Mouse (Mus musculus): ENCODE measurements around the gene S100a5. TPM values are rescaled to one million over a fixed set of nuclear protein-coding genes. Genes with fewer than 3 reads are reported as not detected.

S100a5 gene
- not detected in 2 replicates for total RNA-seq (2017)

- no peak for ATAC-seq (ENCODE audit: extremely low read depth, insufficient number of reproducible peaks, low FRiP score, poor library complexity, severe bottlenecking)
Measured at GRCm38 (mm10) chr3:90608223-90608622, at the start of gene S100a5. Gene S100a5, plus strand, starts transcription at chr3:90608523.

GRCm38 (mm10) chr3:90560008-90560628 lies 48.2 kb upstream of the S100a5 start, which contains the start of gene S100a3:
Gene S100a3, plus strand, starts transcription at chr3:90560578.
- no peak for ATAC-seq (ENCODE audit: extremely low read depth, insufficient number of reproducible peaks, low FRiP score, poor library complexity, severe bottlenecking)

DNA sequence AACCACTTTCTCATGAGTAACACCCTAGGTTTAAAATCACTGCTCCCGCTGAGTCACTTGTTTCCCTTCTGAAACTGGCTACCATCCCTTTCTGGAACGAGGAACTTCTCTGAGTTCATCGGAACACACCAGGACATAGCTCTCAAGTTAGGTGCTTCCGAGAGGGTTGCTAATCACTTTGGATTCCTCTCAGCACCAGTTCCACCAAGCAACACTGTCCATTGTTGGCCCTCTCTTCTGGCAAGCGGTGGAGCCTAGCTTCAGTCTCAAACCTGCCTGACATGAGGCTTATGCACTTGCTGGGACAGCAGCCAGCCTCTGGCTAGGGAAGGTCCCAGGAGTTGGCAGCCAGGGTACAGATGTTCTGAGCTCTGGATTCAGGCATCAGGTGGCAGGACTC lies 33.6 kb upstream of the S100a5 start:
- ATAC-seq (ENCODE audit: extremely low read depth, insufficient number of reproducible peaks, low FRiP score, poor library complexity, severe bottlenecking), result no peak

GRCm38 (mm10) chr3:90575320-90575719 lies 33.0 kb upstream of the S100a5 start:
- no peak for ATAC-seq (ENCODE audit: extremely low read depth, insufficient number of reproducible peaks, low FRiP score, poor library complexity, severe bottlenecking)

- no peak for ATAC-seq (ENCODE audit: extremely low read depth, insufficient number of reproducible peaks, low FRiP score, poor library complexity, severe bottlenecking)
Measured at GRCm38 (mm10) chr3:90576351-90577001, 31.8 kb upstream of the S100a5 start.

GRCm38 (mm10) chr3:90579433-90579832 lies 28.9 kb upstream of the S100a5 start:
- no peak for ATAC-seq (ENCODE audit: extremely low read depth, insufficient number of reproducible peaks, low FRiP score, poor library complexity, severe bottlenecking)

- ATAC-seq (ENCODE audit: extremely low read depth, insufficient number of reproducible peaks, low FRiP score, poor library complexity, severe bottlenecking), result no peak
Measured at GRCm38 (mm10) chr3:90581141-90581540, 27.2 kb upstream of the S100a5 start.

DNA sequence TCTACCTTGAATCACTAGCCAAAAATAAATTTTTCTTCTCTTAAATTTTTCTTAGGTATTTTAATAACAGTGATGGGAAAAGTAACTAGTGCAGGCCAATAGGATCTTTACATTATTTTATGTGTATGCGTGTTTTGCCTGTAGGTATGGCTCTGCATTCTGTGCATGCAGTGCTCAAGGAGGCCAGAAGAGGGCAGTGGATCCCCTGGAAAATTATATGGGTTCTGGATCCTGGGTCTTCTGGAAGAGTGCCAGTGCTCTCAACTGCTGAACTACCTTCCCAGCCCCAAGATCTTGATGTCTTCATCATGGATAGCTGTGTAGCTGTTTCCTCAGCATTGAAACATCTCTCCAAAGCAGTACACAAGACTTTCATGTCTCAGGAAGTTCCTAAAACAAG lies 26.2 kb upstream of the S100a5 start:
- no peak for ATAC-seq (ENCODE audit: extremely low read depth, insufficient number of reproducible peaks, low FRiP score, poor library complexity, severe bottlenecking)

DNA sequence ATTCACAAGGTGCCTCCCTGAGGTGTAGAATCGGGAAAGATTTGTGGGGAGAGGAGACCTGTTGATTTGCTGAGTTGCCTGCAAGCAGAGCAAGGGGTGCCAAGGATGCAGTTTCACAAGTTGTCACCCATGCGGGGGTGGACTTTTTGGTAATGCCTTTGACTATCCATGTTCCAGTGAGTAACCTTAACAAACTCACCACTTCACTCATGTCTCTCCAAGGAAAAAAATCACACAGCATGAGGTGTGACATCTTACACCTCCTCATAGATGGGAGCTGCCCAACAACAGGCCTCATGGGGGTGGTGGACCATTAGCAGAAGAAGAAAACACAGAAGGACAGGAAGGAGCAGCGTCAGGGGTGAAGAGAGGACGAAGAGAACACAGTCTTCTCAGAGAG lies 25.8 kb upstream of the S100a5 start:
- ATAC-seq (ENCODE audit: extremely low read depth, insufficient number of reproducible peaks, low FRiP score, poor library complexity, severe bottlenecking), result no peak

DNA sequence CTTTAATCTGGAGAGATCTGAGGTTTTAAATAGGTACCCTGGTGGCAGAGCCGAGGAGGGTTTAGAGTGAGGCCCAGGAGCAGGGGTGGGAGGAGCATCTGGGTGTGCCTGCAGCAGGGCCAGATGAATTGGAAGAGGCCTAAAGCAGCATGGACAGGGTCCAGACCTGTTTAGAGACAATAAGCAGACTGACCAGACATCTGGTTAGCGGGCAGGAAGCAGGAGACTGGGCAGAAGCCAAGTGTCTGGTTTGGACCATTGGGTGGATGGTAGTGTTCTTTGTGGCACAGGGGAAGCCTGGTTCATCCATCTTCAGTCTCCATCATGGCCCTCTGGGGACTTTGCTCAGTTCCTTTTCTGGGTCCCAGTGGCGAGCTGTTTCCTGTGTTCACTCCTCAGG lies 24.4 kb upstream of the S100a5 start:
- no peak for ATAC-seq (ENCODE audit: extremely low read depth, insufficient number of reproducible peaks, low FRiP score, poor library complexity, severe bottlenecking)

GRCm38 (mm10) chr3:90585595-90585994 lies 22.7 kb upstream of the S100a5 start:
- ATAC-seq (ENCODE audit: extremely low read depth, insufficient number of reproducible peaks, low FRiP score, poor library complexity, severe bottlenecking), result peak; percentile 52

DNA sequence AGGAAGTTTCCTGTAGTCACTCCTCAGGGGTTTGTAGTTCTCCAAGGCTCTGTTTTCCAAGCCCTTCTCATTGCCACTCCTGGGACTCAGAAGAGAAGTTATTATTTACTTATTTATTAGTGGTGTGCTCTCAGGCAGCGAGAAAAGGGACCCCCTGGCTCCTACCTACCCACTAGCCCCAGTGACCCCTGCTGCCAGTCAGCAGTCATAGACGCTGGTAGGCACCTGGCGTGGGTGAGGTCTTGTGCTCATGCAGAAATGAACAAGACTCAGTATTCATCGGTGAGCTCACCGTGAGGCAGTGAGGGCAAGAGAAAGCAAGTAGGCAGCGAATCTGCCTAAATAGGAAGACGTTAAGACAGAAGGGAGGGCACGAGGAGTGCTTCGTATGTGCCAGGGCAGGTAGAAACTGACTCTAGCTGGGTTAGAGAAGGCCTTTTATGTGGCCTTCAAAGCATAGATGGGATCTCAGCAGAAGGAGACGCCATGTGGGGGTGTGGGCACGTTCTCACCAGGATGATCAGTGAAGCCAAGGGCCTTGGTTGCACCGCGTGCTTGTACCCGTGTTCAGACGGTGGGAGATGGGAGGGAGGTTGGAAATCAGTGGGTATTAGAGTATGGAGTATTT lies 22.2 kb upstream of the S100a5 start:
- ATAC-seq (ENCODE audit: extremely low read depth, insufficient number of reproducible peaks, low FRiP score, poor library complexity, severe bottlenecking), result no peak

GRCm38 (mm10) chr3:90586906-90587305 lies 21.4 kb upstream of the S100a5 start:
- peak; percentile 83 for ATAC-seq (ENCODE audit: extremely low read depth, insufficient number of reproducible peaks, low FRiP score, poor library complexity, severe bottlenecking)

GRCm38 (mm10) chr3:90587361-90588101 lies 20.8 kb upstream of the S100a5 start:
- ATAC-seq (ENCODE audit: extremely low read depth, insufficient number of reproducible peaks, low FRiP score, poor library complexity, severe bottlenecking), result no peak

- peak; percentile 23; the same call in 1 of the 2 replicates for ATAC-seq (ENCODE audit: extremely low read depth, insufficient number of reproducible peaks, low FRiP score, poor library complexity, severe bottlenecking)
Measured at GRCm38 (mm10) chr3:90589390-90589789, 18.9 kb upstream of the S100a5 start.

- no peak for ATAC-seq (ENCODE audit: extremely low read depth, insufficient number of reproducible peaks, low FRiP score, poor library complexity, severe bottlenecking)
Measured at GRCm38 (mm10) chr3:90589947-90590346, 18.4 kb upstream of the S100a5 start, which contains the start of gene S100a2. Gene S100a2, plus strand, starts transcription at chr3:90590247.

- no peak for ATAC-seq (ENCODE audit: extremely low read depth, insufficient number of reproducible peaks, low FRiP score, poor library complexity, severe bottlenecking)
Measured at GRCm38 (mm10) chr3:90594466-90594865, 13.9 kb upstream of the S100a5 start.

- no peak for ATAC-seq (ENCODE audit: extremely low read depth, insufficient number of reproducible peaks, low FRiP score, poor library complexity, severe bottlenecking)
Measured at GRCm38 (mm10) chr3:90595556-90595955, 12.8 kb upstream of the S100a5 start.

- ATAC-seq (ENCODE audit: extremely low read depth, insufficient number of reproducible peaks, low FRiP score, poor library complexity, severe bottlenecking), result no peak
Measured at GRCm38 (mm10) chr3:90596810-90597209, 11.5 kb upstream of the S100a5 start.

Data from neutrophil, adult 5-6 weeks (primary cell).